Mouse (Mus musculus) megakaryocyte, adult 5-6 weeks (primary cell): Measurements from ENCODE around the gene Nrxn2. TPM values are rescaled to one million over a fixed set of nuclear protein-coding genes. Genes with fewer than 3 reads are reported as not detected.

Experiments used
- ATAC-seq: 2 replicates; pipeline ENCODE4 v1.8.0; 2016; ENCODE audit warnings: mild to moderate bottlenecking, inconsistent platforms; ENCODE audit not compliant: poor library complexity, severe bottlenecking
- total RNA-seq, 2 experiments: library from RNA; stranded (forward) in 1 of 2; stranded (reverse) in 1 of 2; fragments of 153-499, 151-499 nt in 1 of 2; fragments of 221-1000, 200-1000 nt in 1 of 2; gene quantifications; 2 replicates each; pipeline versions ENCODE4 v1.2.3 to v1.2.4; 2015 to 2017

Gene Nrxn2
- total RNA-seq, 2 experiments from 2014 or later: not detected

GRCm38 (mm10) chr19:6513389-6514139 is 95.0 kb downstream of the Nrxn2 start:
- no peak for ATAC-seq

DNA sequence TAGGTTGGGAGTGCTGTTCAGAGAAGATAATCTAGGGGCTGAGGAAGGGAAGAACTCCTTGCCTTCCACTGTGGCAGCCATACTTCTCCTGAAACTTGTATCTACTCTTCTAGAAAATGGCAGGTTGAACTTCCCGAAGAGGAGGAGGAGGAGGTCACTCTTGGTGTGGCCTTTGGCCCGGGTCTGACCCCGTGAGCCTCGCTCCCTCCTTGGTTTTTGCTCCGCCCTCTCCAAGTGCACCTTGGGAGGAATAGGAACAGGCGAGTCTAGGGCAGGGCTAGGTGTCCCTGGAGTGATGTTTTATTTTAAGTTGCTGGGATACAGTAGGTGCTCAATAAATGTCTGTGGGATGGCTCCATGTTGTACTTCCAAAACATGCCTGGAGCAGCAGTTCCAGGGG is 96.4 kb downstream of the Nrxn2 start:
- no peak for ATAC-seq

- no peak for ATAC-seq
These were observed 96.9 kb downstream of the Nrxn2 start for GRCm38 (mm10) chr19:6515448-6515847.

DNA sequence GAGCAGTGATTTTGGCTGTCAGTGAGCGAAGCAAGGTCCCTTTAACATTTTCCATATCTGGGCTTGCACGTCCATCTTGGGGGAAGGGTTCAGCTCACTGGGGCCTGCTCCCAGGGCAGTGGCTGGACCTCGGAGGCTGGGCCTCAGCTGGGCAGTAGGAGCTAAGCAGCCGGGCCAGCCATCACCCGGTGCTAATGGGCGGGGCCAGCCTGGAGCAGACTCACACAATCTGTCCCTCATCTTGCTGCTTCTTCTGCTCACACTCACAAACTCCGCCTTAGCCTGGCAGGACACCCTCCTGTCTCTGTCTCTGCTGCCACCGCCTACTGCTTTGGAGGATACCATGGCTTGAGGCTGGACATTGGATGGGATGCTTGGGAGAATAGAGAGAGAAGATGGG is 97.6 kb downstream of the Nrxn2 start:
- no peak for ATAC-seq

- no peak for ATAC-seq
These were observed 100.1 kb downstream of the Nrxn2 start for GRCm38 (mm10) chr19:6518601-6519000.

GRCm38 (mm10) chr19:6519483-6519882 is 101.0 kb downstream of the Nrxn2 start:
- ATAC-seq: no peak

GRCm38 (mm10) chr19:6521630-6522029 is 103.1 kb downstream of the Nrxn2 start:
- no peak for ATAC-seq

- ATAC-seq: no peak
These were observed 103.8 kb downstream of the Nrxn2 start for GRCm38 (mm10) chr19:6522289-6522688.

- ATAC-seq: no peak
These were observed 106.5 kb downstream of the Nrxn2 start for GRCm38 (mm10) chr19:6525023-6525422.

DNA sequence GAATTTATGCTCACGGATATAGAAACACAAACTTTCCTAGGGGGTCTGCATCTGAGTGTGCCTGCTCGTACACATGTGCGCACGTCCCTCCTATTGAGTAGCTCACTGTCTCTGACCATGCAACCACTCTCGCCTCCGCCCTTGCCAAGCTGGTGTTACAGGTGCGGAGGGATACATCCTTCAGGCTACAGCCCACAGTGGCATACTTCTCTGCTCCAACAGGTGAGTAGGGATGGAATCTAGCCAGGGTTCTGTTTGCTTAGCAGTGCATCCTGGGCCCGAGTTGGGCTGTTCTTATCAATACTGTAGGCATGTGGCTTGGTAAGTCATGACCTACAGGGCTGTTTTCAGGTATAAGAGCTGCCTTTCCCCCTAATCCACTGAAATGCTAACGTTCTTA is 107.5 kb downstream of the Nrxn2 start:
- ATAC-seq: no peak

DNA sequence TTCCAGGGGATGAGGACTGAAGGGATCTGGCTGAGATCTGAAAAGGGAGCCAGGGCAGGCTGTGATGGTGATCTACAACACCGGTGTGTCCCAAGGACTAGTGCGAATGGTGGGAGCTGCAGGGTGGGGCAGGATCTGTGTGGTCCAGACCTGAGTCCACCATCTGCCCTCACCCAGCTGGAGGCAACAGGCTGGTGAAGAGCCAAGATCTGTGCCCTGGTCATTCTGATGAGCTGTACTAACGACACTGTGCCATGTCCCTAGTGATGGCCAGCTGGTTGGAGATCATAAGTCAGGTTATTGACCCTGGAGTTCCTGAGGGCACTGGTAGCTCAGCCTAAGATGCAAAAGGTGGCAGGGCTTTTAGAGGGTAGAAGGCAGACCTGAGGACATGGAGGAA is 108.9 kb downstream of the Nrxn2 start:
- ATAC-seq: no peak

DNA sequence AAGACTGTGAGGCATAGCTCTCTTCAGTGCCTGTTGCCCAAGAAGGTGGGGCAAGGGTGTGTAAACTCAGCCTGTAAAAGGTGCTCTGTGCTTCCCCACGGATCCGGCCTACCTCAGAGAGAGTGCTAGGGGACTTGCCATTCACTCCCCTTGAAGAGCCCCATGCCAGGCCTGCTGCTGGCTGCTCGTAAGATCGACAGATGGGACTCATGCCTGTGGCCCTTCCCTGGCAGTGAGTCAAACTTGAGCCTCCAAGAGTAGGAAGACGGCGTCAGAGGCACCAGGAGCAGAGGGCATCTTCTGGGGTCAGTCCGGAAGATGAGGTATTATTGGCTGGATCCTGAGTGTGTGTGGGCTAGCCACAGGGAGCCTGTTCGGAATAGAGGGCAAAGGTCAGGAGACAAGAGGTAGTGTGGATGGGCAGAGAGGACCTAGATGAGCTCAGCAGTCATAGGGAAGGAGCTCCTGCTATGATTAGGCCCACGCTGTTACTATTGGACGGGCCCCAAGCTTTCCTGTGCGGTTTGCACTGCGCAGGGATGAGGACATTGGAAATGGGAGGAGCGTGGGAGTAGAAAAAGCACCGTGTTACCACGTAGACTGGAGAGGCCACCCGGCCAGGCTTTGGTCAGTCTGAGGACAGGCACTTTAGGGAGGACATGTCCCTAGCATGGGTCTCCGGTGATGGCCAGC is 109.5 kb downstream of the Nrxn2 start:
- ATAC-seq: no peak

- ATAC-seq: no peak
These were observed 110.9 kb downstream of the Nrxn2 start for GRCm38 (mm10) chr19:6529265-6529985.

- ATAC-seq: no peak
These were observed 111.8 kb downstream of the Nrxn2 start for GRCm38 (mm10) chr19:6530359-6530758.

GRCm38 (mm10) chr19:6531011-6531631 is 112.6 kb downstream of the Nrxn2 start:
- ATAC-seq: no peak

DNA sequence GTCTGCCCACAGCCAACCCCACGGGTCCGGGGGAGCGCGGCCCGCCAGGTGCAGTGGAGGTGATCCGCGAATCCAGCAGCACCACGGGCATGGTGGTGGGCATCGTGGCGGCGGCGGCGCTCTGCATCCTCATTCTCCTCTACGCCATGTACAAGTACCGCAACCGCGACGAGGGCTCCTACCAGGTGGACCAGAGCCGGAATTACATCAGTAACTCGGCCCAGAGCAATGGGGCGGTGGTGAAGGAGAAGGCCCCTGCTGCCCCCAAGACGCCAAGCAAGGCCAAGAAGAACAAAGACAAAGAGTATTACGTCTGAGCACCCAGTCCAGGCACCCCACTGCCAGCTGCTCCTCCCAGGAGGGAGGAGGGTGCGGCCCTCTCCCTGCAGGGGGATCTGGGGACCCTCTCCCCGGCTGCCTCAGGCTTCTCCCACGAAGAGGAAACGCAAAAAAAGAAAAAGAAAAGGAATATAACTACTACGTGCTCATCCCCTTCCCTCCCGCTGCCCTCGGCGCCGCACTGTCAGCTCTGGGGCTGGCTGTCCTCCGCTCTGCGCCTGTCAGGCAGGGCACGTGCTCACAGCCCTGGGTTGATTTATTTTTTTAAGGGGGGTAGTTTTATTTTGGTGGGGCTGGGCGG is 113.4 kb downstream of the Nrxn2 start:
- no peak for ATAC-seq

DNA sequence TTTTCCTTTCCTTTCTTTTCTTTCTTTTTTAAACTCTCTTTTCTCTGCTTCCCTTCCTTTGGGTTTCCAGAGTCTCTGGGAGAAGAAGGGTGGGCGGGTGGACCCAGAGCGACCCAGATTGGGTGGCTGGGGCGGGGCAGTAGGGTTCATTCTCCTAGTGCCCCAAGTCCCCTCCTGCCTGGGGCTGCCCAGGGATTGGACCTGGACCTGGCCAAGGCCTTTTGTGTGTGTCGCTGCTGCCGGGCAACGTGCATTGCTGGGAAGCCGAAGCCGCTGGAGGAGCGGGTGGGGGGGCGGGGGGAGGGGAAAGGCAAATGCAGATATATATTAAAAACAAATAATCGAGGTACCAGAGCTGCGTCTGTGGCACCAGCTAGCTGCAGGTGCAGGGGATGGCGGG is 114.1 kb downstream of the Nrxn2 start:
- ATAC-seq: no peak

- no peak for ATAC-seq
These were observed 115.0 kb downstream of the Nrxn2 start for GRCm38 (mm10) chr19:6533290-6534117.

DNA sequence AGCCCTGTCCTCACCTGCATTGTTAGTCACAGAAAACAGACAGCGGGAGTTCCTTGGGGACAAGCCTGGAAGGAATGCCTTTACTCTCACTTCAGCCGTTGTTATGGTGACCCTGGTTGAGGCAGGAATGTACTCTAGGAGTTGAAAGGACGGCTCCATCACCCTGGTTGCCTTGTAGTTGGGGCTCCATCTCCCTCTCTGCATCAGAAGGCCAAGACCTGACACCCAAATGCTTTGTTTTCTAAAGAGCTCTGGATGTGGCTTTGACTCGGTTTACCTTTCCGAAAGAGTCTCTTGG is 115.5 kb downstream of the Nrxn2 start:
- no peak for ATAC-seq

- no peak for ATAC-seq
These were observed 117.7 kb downstream of the Nrxn2 start for GRCm38 (mm10) chr19:6536201-6536600.
